ENCODE assay signal across 23 mouse cellular contexts in genomic region chr8:109468112-109468511, GRCm38 (mm10). TPM values are rescaled to one million over a fixed set of nuclear protein-coding genes. Genes with fewer than 3 reads are reported as not detected.
DNase-seq lines count a peak whose midpoint lies in the region; ATAC-seq lines count a peak whose summit lies in the region.
"Had no signal": no experiment of that assay in that cellular context is flagged by ENCODE, and none has a peak within 500 bp of the region (broad histone marks: within the 10 kb centered on the region; RNA-seq: fewer than 3 reads in every experiment).

No protein-coding gene starts in this region.

- H3K4me3 ChIP-seq in hindbrain, embryonic 12.5 days: no peak overlapping the region
- no peak overlapping the region for H3K4me3 ChIP-seq in hindbrain, embryonic 14.5 days (replicated peaks; ENCODE audit: low read length)
- H3K4me3 ChIP-seq in midbrain, embryonic 12.5 days: no peak overlapping the region
- H3K4me3 ChIP-seq in midbrain, embryonic 10.5 days: no peak overlapping the region
- H3K4me3 ChIP-seq in midbrain, embryonic 14.5 days (replicated peaks; ENCODE audit: low read depth, low read length): no peak overlapping the region
- H3K4me3 ChIP-seq: embryonic facial prominence, embryonic 15.5 days; erythroblast, embryonic 14.5 days; forebrain, embryonic 12.5 days; heart, embryonic 10.5 days had no signal

- H3K27ac ChIP-seq in hindbrain, embryonic 12.5 days: 0 out of 2 replicates have a peak overlapping the region, but pooled peaks have one; percentile 35
- no peak overlapping the region for H3K27ac ChIP-seq in hindbrain, embryonic 14.5 days
- 0 out of 2 replicates have a peak overlapping the region, but pooled peaks have one; percentile 8 for H3K27ac ChIP-seq in midbrain, embryonic 12.5 days (replicated peaks)
- H3K27ac ChIP-seq in midbrain, embryonic 10.5 days (replicated peaks): no peak overlapping the region
- peak overlapping the region; percentile 46 for H3K27ac ChIP-seq in midbrain, embryonic 14.5 days (replicated peaks; ENCODE audit: low read depth, low read length)
- H3K27ac ChIP-seq: embryonic facial prominence, embryonic 15.5 days; forebrain, embryonic 12.5 days; heart, embryonic 10.5 days had no signal

- WGBS in hindbrain, embryonic 12.5 days: 79% methylated on average over 11 of the region's 11 CpGs
- 85% methylated on average over 11 of the region's 11 CpGs for WGBS in hindbrain, embryonic 14.5 days
- WGBS in midbrain, embryonic 12.5 days: 85% methylated on average over 11 of the region's 11 CpGs
- 84% methylated on average over 11 of the region's 11 CpGs for WGBS in midbrain, embryonic 10.5 days
- 86% methylated on average over 11 of the region's 11 CpGs for WGBS in midbrain, embryonic 14.5 days

- no peak for DNase-seq in hindbrain, embryonic 14.5 days (ENCODE audit: low spot score)
- no peak for DNase-seq in midbrain, embryonic 10.5 days (ENCODE audit: low spot score)
- no peak for DNase-seq in midbrain, embryonic 14.5 days
- no peak for DNase-seq in kidney, postnatal 25 days
- DNase-seq: adrenal gland, postnatal 10 days; cerebellum, adult 11 months; cerebellum, adult 8-10 months; gastrocnemius, postnatal 10 days; heart, adult 18-20 months; heart, postnatal 10 days; heart, postnatal 4 days had no signal

- peaks cover 58% of the 10 kb centered on the region for H3K4me1 ChIP-seq in hindbrain, embryonic 12.5 days
- H3K4me1 ChIP-seq in hindbrain, embryonic 14.5 days (replicated peaks; ENCODE audit: control insufficient read depth, insufficient read depth, low read length): peaks cover 71% of the 10 kb centered on the region
- peaks cover 63% of the 10 kb centered on the region for H3K4me1 ChIP-seq in midbrain, embryonic 12.5 days
- H3K4me1 ChIP-seq in midbrain, embryonic 10.5 days: peaks cover 54% of the 10 kb centered on the region
- peaks cover 68% of the 10 kb centered on the region for H3K4me1 ChIP-seq in midbrain, embryonic 14.5 days (ENCODE audit: control insufficient read depth, insufficient read depth, low read length)

- no peak overlapping the region; the same call in 1 of the 2 replicates for H3K9ac ChIP-seq in hindbrain, embryonic 12.5 days
- no peak overlapping the region for H3K9ac ChIP-seq in hindbrain, embryonic 14.5 days
- H3K9ac ChIP-seq in midbrain, embryonic 12.5 days (replicated peaks): no peak overlapping the region
- no peak overlapping the region for H3K9ac ChIP-seq in midbrain, embryonic 14.5 days (replicated peaks; ENCODE audit: low read length)
- H3K9ac ChIP-seq: embryonic facial prominence, embryonic 15.5 days; forebrain, embryonic 12.5 days had no signal

- no peaks in the 10 kb centered on the region for H3K36me3 ChIP-seq in hindbrain, embryonic 12.5 days
- no peaks in the 10 kb centered on the region for H3K36me3 ChIP-seq in hindbrain, embryonic 14.5 days (replicated peaks; ENCODE audit: control insufficient read depth, insufficient read depth)
- no peaks in the 10 kb centered on the region for H3K36me3 ChIP-seq in midbrain, embryonic 12.5 days
- no peaks in the 10 kb centered on the region for H3K36me3 ChIP-seq in midbrain, embryonic 10.5 days
- H3K36me3 ChIP-seq in midbrain, embryonic 14.5 days (ENCODE audit: control insufficient read depth, insufficient read depth, low read length): no peaks in the 10 kb centered on the region
- H3K36me3 ChIP-seq: embryonic facial prominence, embryonic 15.5 days; forebrain, embryonic 12.5 days; heart, embryonic 10.5 days had no signal

- no peak overlapping the region for H3K4me2 ChIP-seq in hindbrain, embryonic 12.5 days (replicated peaks)
- H3K4me2 ChIP-seq in hindbrain, embryonic 14.5 days (replicated peaks): no peak overlapping the region
- H3K4me2 ChIP-seq in midbrain, embryonic 12.5 days (replicated peaks): no peak overlapping the region
- no peak overlapping the region for H3K4me2 ChIP-seq in midbrain, embryonic 14.5 days (ENCODE audit: low read length)
- H3K4me2 ChIP-seq: embryonic facial prominence, embryonic 15.5 days; forebrain, embryonic 12.5 days had no signal

- no peaks in the 10 kb centered on the region for H3K9me3 ChIP-seq in hindbrain, embryonic 12.5 days (replicated peaks)
- no peaks in the 10 kb centered on the region for H3K9me3 ChIP-seq in hindbrain, embryonic 14.5 days (ENCODE audit: control insufficient read depth, low read length)
- H3K9me3 ChIP-seq in midbrain, embryonic 12.5 days: no peaks in the 10 kb centered on the region
- no peaks in the 10 kb centered on the region for H3K9me3 ChIP-seq in midbrain, embryonic 10.5 days (replicated peaks)
- H3K9me3 ChIP-seq in midbrain, embryonic 14.5 days (ENCODE audit: control insufficient read depth, low read length): no peaks in the 10 kb centered on the region
- H3K9me3 ChIP-seq: embryonic facial prominence, embryonic 15.5 days; forebrain, embryonic 12.5 days; heart, embryonic 10.5 days had no signal

- 0 out of 2 replicates have a peak, but pooled peaks cover 4% of the 10 kb centered on the region for H3K27me3 ChIP-seq in hindbrain, embryonic 12.5 days
- no peaks in the 10 kb centered on the region; the same call in 1 of the 2 replicates for H3K27me3 ChIP-seq in hindbrain, embryonic 14.5 days (ENCODE audit: control insufficient read depth, insufficient read depth, low read length)
- H3K27me3 ChIP-seq in midbrain, embryonic 12.5 days: 0 out of 2 replicates have a peak, but pooled peaks cover 3% of the 10 kb centered on the region
- H3K27me3 ChIP-seq in midbrain, embryonic 10.5 days (ENCODE audit: low read depth, poor library complexity, severe bottlenecking): peaks cover 6% of the 10 kb centered on the region; the same call in 1 of the 2 replicates
- no peaks in the 10 kb centered on the region for H3K27me3 ChIP-seq in midbrain, embryonic 14.5 days (ENCODE audit: control insufficient read depth, insufficient read depth, low read length)
- H3K27me3 ChIP-seq: embryonic facial prominence, embryonic 15.5 days had no signal

- no peak for ATAC-seq in hindbrain, embryonic 12.5 days (ENCODE audit: low FRiP score)
- no peak for ATAC-seq in hindbrain, embryonic 14.5 days (ENCODE audit: low FRiP score)
- ATAC-seq in midbrain, embryonic 12.5 days (ENCODE audit: low FRiP score, low read depth): no peak
- ATAC-seq in midbrain, embryonic 14.5 days (ENCODE audit: low FRiP score, low TSS enrichment): no peak
- no peak for ATAC-seq in megakaryocyte, adult 5-6 weeks (ENCODE audit: poor library complexity, severe bottlenecking)
- ATAC-seq: forebrain, embryonic 16.5 days had no signal

RNA-seq across cellular contexts. Expression of gene Pmfbp1, which starts 25.7 kb away (rescaled TPM):
- polyA plus RNA-seq in hindbrain, embryonic 12.5 days (2016; fragmentation: Nextera tagmentation; extraction: Ambion mirVana): 2.9 and 3.3 TPM in 2 replicates
- polyA plus RNA-seq in hindbrain, embryonic 14.5 days (2014; fragmentation: Nextera tagmentation; extraction: Ambion mirVana): 3.2 TPM in 2 replicates
- 1.7 and 1.8 TPM in 2 replicates for polyA plus RNA-seq in midbrain, embryonic 12.5 days (2016; fragmentation: Nextera tagmentation; extraction: Ambion mirVana)
- polyA plus RNA-seq in midbrain, embryonic 10.5 days (2016; fragmentation: Nextera tagmentation; extraction: Ambion mirVana): 0.79 and 2.5 TPM in 2 replicates
- 3.3 and 3.5 TPM in 2 replicates for polyA plus RNA-seq in midbrain, embryonic 14.5 days (2014; fragmentation: Nextera tagmentation; extraction: Ambion mirVana)
- total RNA-seq in megakaryocyte, adult 5-6 weeks (2015): not detected in 2 replicates
- total RNA-seq in megakaryocyte, adult 5-6 weeks (2017): not detected in 2 replicates
- total RNA-seq: adrenal gland, postnatal 10 days; adrenal gland, postnatal 4 days; common myeloid progenitor, adult 5-6 weeks; gastrocnemius, postnatal 10 days; gastrocnemius, postnatal 4 days; heart, adult 18-20 months; heart, postnatal 10 days; heart, postnatal 4 days had no signal
- polyA plus RNA-seq: C2C12; embryonic facial prominence, embryonic 15.5 days; erythroblast, embryonic 14.5 days had no signal

Comparison
In these comparisons a context has a peak if more than half of its experiments do, and no peak if none do; other contexts are left out.
1. H3K27ac ChIP-seq: peak in hindbrain, embryonic 12.5 days (single experiment), midbrain, embryonic 12.5 days (single experiment) and midbrain, embryonic 14.5 days (single experiment); none in hindbrain, embryonic 14.5 days (single experiment) and midbrain, embryonic 10.5 days (single experiment).